Mouse (Mus musculus): Measurements from ENCODE around the gene Urgcp. TPM values are rescaled to one million over a fixed set of nuclear protein-coding genes. Genes with fewer than 3 reads are reported as not detected.
A peak's percentile ranks its signal among the peaks of the same experiment; 100 is the strongest.

Gene Urgcp
- polyA plus RNA-seq, 1 experiment from 2014 or later = 24.6 TPM

- ATAC-seq (ENCODE audit: borderline replicate concordance, extremely low read depth, low FRiP score, low TSS enrichment) = no peak
- no peak overlapping the region for H3K9ac ChIP-seq
- H3K4me3 ChIP-seq = no peak overlapping the region
- WGBS = 76% methylated on average over 11 of the region's 11 CpGs
- no peaks in the 10 kb centered on the region for H3K27me3 ChIP-seq
- no peak overlapping the region for H3K27ac ChIP-seq
- H3K9me3 ChIP-seq = no peaks in the 10 kb centered on the region
- H3K4me1 ChIP-seq = peaks cover 21% of the 10 kb centered on the region; the same call in 1 of the 2 replicates
- no peak overlapping the region for H3K4me2 ChIP-seq
- peaks cover 75% of the 10 kb centered on the region for H3K36me3 ChIP-seq
Observed at GRCm38 (mm10) chr11:5797371-5797770, 35.2 kb upstream of the Urgcp start.

GRCm38 (mm10) chr11:5796939-5797338 lies 34.8 kb upstream of the Urgcp start:
- H3K36me3 ChIP-seq = peaks cover 79% of the 10 kb centered on the region
- ATAC-seq (ENCODE audit: borderline replicate concordance, extremely low read depth, low FRiP score, low TSS enrichment) = no peak
- H3K4me1 ChIP-seq = peaks cover 21% of the 10 kb centered on the region; the same call in 1 of the 2 replicates
- H3K27me3 ChIP-seq = no peaks in the 10 kb centered on the region
- no peak overlapping the region for H3K4me2 ChIP-seq
- 88% methylated on average over 15 of the region's 15 CpGs for WGBS
- H3K9ac ChIP-seq = no peak overlapping the region
- no peak overlapping the region for H3K27ac ChIP-seq
- H3K9me3 ChIP-seq = no peaks in the 10 kb centered on the region
- H3K4me3 ChIP-seq = no peak overlapping the region

- no peaks in the 10 kb centered on the region for H3K9me3 ChIP-seq
- H3K36me3 ChIP-seq = peaks cover 88% of the 10 kb centered on the region
- no peak overlapping the region for H3K4me2 ChIP-seq
- no peak for ATAC-seq (ENCODE audit: borderline replicate concordance, extremely low read depth, low FRiP score, low TSS enrichment)
- WGBS = 83% methylated on average over 7 of the region's 7 CpGs
- H3K9ac ChIP-seq = no peak overlapping the region
- no peaks in the 10 kb centered on the region for H3K27me3 ChIP-seq
- H3K4me3 ChIP-seq = no peak overlapping the region
- no peak overlapping the region for H3K27ac ChIP-seq
- H3K4me1 ChIP-seq = peaks cover 18% of the 10 kb centered on the region; the same call in 1 of the 2 replicates
Observed at GRCm38 (mm10) chr11:5795706-5796105, 33.5 kb upstream of the Urgcp start.

GRCm38 (mm10) chr11:5795290-5795689 lies 33.1 kb upstream of the Urgcp start:
- H3K36me3 ChIP-seq = peaks cover 87% of the 10 kb centered on the region
- H3K27ac ChIP-seq = no peak overlapping the region
- ATAC-seq (ENCODE audit: borderline replicate concordance, extremely low read depth, low FRiP score, low TSS enrichment) = no peak
- H3K9me3 ChIP-seq = no peaks in the 10 kb centered on the region
- H3K4me2 ChIP-seq = no peak overlapping the region
- no peak overlapping the region for H3K9ac ChIP-seq
- WGBS = 89% methylated on average over 9 of the region's 9 CpGs
- no peaks in the 10 kb centered on the region for H3K27me3 ChIP-seq
- no peak overlapping the region for H3K4me3 ChIP-seq
- peaks cover 14% of the 10 kb centered on the region; the same call in 1 of the 2 replicates for H3K4me1 ChIP-seq

GRCm38 (mm10) chr11:5790431-5790830 lies 28.3 kb upstream of the Urgcp start:
- Histone ChIP-seq H3K9ac (no peak overlapping the region), H3K27ac (no peak overlapping the region), H3K4me2 (no peak overlapping the region), H3K4me3 (no peak overlapping the region), H3K27me3 (no peaks in the 10 kb centered on the region), H3K36me3 (peaks cover 43% of the 10 kb centered on the region), H3K9me3 (no peaks in the 10 kb centered on the region), H3K4me1 (peaks cover 20% of the 10 kb centered on the region)
- no peak for ATAC-seq (ENCODE audit: borderline replicate concordance, extremely low read depth, low FRiP score, low TSS enrichment)
- 91% methylated on average over 1 of the region's 1 CpGs for WGBS

GRCm38 (mm10) chr11:5789754-5790333 lies 27.7 kb upstream of the Urgcp start:
- H3K4me3 ChIP-seq = peak overlapping the region; percentile 81
- H3K27ac ChIP-seq = no peak overlapping the region
- no peak overlapping the region for H3K9ac ChIP-seq
- H3K9me3 ChIP-seq = no peaks in the 10 kb centered on the region
- ATAC-seq (ENCODE audit: borderline replicate concordance, extremely low read depth, low FRiP score, low TSS enrichment) = no peak
- 69% methylated on average over 3 of the region's 3 CpGs for WGBS
- H3K4me1 ChIP-seq = peaks cover 20% of the 10 kb centered on the region
- peaks cover 38% of the 10 kb centered on the region for H3K36me3 ChIP-seq
- no peaks in the 10 kb centered on the region for H3K27me3 ChIP-seq
- peak overlapping the region; percentile 73 for H3K4me2 ChIP-seq

GRCm38 (mm10) chr11:5789071-5789753 lies 27.0 kb upstream of the Urgcp start:
- no peaks in the 10 kb centered on the region for H3K27me3 ChIP-seq
- peak overlapping the region; percentile 73 for H3K4me2 ChIP-seq
- ATAC-seq (ENCODE audit: borderline replicate concordance, extremely low read depth, low FRiP score, low TSS enrichment) = 0 out of 2 replicates have a peak, but pooled peaks have one; percentile 1
- 53% methylated on average over 6 of the region's 6 CpGs for WGBS
- H3K9me3 ChIP-seq = no peaks in the 10 kb centered on the region
- peak overlapping the region; percentile 93 for H3K27ac ChIP-seq
- peak overlapping the region; percentile 79 for H3K9ac ChIP-seq
- H3K4me1 ChIP-seq = peaks cover 20% of the 10 kb centered on the region
- peak overlapping the region; percentile 81 for H3K4me3 ChIP-seq
- H3K36me3 ChIP-seq = peaks cover 31% of the 10 kb centered on the region

- under 1% methylated on average over 74 of the region's 74 CpGs for WGBS
- Histone ChIP-seq H3K4me2 (peak within 1 kb of the TSS; percentile 73), H3K4me1 (peaks cover 20% of the 10 kb centered on the region), H3K4me3 (peak within 1 kb of the TSS; percentile 81), H3K27me3 (no peaks in the 10 kb centered on the region), H3K36me3 (peaks cover 24% of the 10 kb centered on the region), H3K27ac (peak within 1 kb of the TSS; percentile 93), H3K9ac (peak within 1 kb of the TSS; percentile 79), H3K9me3 (no peaks in the 10 kb centered on the region)
- peak; percentile 94 for ATAC-seq (ENCODE audit: borderline replicate concordance, extremely low read depth, low FRiP score, low TSS enrichment)
Observed at GRCm38 (mm10) chr11:5788056-5789014, 26.2 kb upstream of the Urgcp start, which contains the start of gene Dbnl. Gene Dbnl (plus strand): TSS chr11:5788488.

- Histone ChIP-seq H3K9me3 (no peaks in the 10 kb centered on the region), H3K27me3 (no peaks in the 10 kb centered on the region), H3K4me2 (peak overlapping the region; percentile 73), H3K36me3 (peaks cover 19% of the 10 kb centered on the region), H3K9ac (peak overlapping the region; percentile 79), H3K27ac (peak overlapping the region; percentile 93), H3K4me3 (peak overlapping the region; percentile 81), H3K4me1 (peaks cover 20% of the 10 kb centered on the region)
- ATAC-seq (ENCODE audit: borderline replicate concordance, extremely low read depth, low FRiP score, low TSS enrichment) = no peak
- WGBS = 32% methylated on average over 8 of the region's 8 CpGs
Observed at GRCm38 (mm10) chr11:5787671-5788055, 25.5 kb upstream of the Urgcp start.

- Histone ChIP-seq H3K27me3 (no peaks in the 10 kb centered on the region), H3K27ac (peak overlapping the region; percentile 24; the same call in 1 of the 2 replicates), H3K4me3 (no peak overlapping the region), H3K4me1 (peaks cover 20% of the 10 kb centered on the region), H3K4me2 (no peak overlapping the region), H3K9me3 (no peaks in the 10 kb centered on the region), H3K9ac (no peak overlapping the region), H3K36me3 (peaks cover 3% of the 10 kb centered on the region; the same call in 1 of the 2 replicates)
- no peak for ATAC-seq (ENCODE audit: borderline replicate concordance, extremely low read depth, low FRiP score, low TSS enrichment)
Observed at GRCm38 (mm10) chr11:5785732-5786131, 23.6 kb upstream of the Urgcp start.

- Histone ChIP-seq H3K27ac (no peak overlapping the region), H3K4me1 (peaks cover 3% of the 10 kb centered on the region), H3K9ac (no peak overlapping the region), H3K36me3 (no peaks in the 10 kb centered on the region), H3K4me3 (no peak overlapping the region), H3K9me3 (no peaks in the 10 kb centered on the region), H3K27me3 (no peaks in the 10 kb centered on the region), H3K4me2 (no peak overlapping the region)
- no peak for ATAC-seq (ENCODE audit: borderline replicate concordance, extremely low read depth, low FRiP score, low TSS enrichment)
- WGBS = 63% methylated on average over 8 of the region's 8 CpGs
Observed at GRCm38 (mm10) chr11:5782199-5782944, 20.2 kb upstream of the Urgcp start.

All from lung, embryonic 15.5 days (tissue).